Mouse (Mus musculus) forebrain, embryonic 14.5 days (tissue): ENCODE data around the gene Dennd2c. TPM values are rescaled to one million over a fixed set of nuclear protein-coding genes. Genes with fewer than 3 reads are reported as not detected.

Source experiments
- ATAC-seq: fragments of 200-750 bp; cut with Nextera tagmentation; 2 replicates; pipeline ENCODE4 v1.8.0; 2017; ENCODE audit warnings: mild to moderate bottlenecking, moderate library complexity
- DNase-seq: peaks from one replicate; pipeline ENCODE4 v3.0.0-alpha.2; 2015; ENCODE audit warnings: low spot score
- H3K27ac ChIP-seq: fragments of 300-500 bp; sonication (generic); 2 replicates; pipeline ENCODE4 v1.5.1; 2014; ENCODE audit warnings: low read depth, mild to moderate bottlenecking, control low read depth, low read length, moderate library complexity
- H3K27me3 ChIP-seq: fragments of 300-500 bp; sonication (generic); replicated peaks from 2 replicates; pipeline ENCODE4 v1.6.1; 2014; ENCODE audit warnings: low read length, control low read depth, mixed read lengths; ENCODE audit not compliant: control insufficient read depth, insufficient read depth
- H3K36me3 ChIP-seq: fragments of 300-500 bp; sonication (generic); 2 replicates; pipeline ENCODE4 v1.6.1; 2014; ENCODE audit warnings: low read length, control low read depth; ENCODE audit not compliant: control insufficient read depth, insufficient read depth
- H3K4me1 ChIP-seq: fragments of 300-500 bp; sonication (generic); 2 replicates; pipeline ENCODE4 v1.6.1; 2014; ENCODE audit warnings: antibody characterized with exemption, low read length, control low read depth; ENCODE audit not compliant: control insufficient read depth, insufficient read depth
- H3K4me2 ChIP-seq: fragments of 300-500 bp; sonication (generic); 2 replicates; pipeline ENCODE4 v1.6.1; 2014; ENCODE audit warnings: mild to moderate bottlenecking, control low read depth, low read length
- H3K4me3 ChIP-seq: fragments of 300-500 bp; sonication (generic); 2 replicates; pipeline ENCODE4 v1.5.1; 2014; ENCODE audit warnings: low read depth, low read length, control low read depth
- H3K9ac ChIP-seq: fragments of 300-500 bp; sonication (generic); 2 replicates; pipeline ENCODE4 v1.6.1; 2014; ENCODE audit warnings: mild to moderate bottlenecking, low read length, control low read depth, moderate library complexity
- H3K9me3 ChIP-seq: fragments of 300-500 bp; sonication (generic); replicated peaks from 2 replicates; pipeline ENCODE4 v1.6.1; 2016; ENCODE audit warnings: low read length, control low read depth, mixed read lengths; ENCODE audit not compliant: control insufficient read depth
- WGBS: fragments of 180-500 bp; shearing (Covaris S2); extraction: QIAGEN DNeasy Blood & Tissue Kit; methylation state at CpG from one replicate; pipeline ENCODE4 v1.1.7; 2014; 5-methylcytosine and 5-hydroxymethylcytosine counted together
- polyA plus RNA-seq: library from polyadenylated mRNA; unstranded; fragments of >200 nt; fragmentation: Nextera tagmentation; extraction: Ambion mirVana; gene quantifications from 2 replicates; pipeline ENCODE4 v1.2.1, GENCODE M21; 2014

The Dennd2c gene
- polyA plus RNA-seq, result 0.66 and 0.88 TPM in 2 replicates

- Histone ChIP-seq H3K4me3 (peak within 1 kb of the TSS; percentile 56), H3K4me2 (peak within 1 kb of the TSS; percentile 95), H3K27ac (no peak within 1 kb of the TSS), H3K9me3 (no peaks in the 10 kb centered on the region), H3K4me1 (peaks cover 3% of the 10 kb centered on the region; the same call in 1 of the 2 replicates), H3K9ac (peak within 1 kb of the TSS; percentile 61), H3K36me3 (no peaks in the 10 kb centered on the region), H3K27me3 (no peaks in the 10 kb centered on the region)
- DNase-seq, result peak; percentile 85
- ATAC-seq, result peak; percentile 96
- 1% methylated on average over 71 of the region's 72 CpGs for WGBS
Measured at GRCm38 (mm10) chr3:103102454-103103390, at the start of gene Dennd2c. TSS of gene Dennd2c (plus strand) at chr3:103102604.

GRCm38 (mm10) chr3:103056016-103056595 lies 46.3 kb upstream of the Dennd2c start:
- Histone ChIP-seq H3K4me3 (no peak overlapping the region), H3K36me3 (peaks cover 70% of the 10 kb centered on the region), H3K27ac (no peak overlapping the region), H3K9me3 (no peaks in the 10 kb centered on the region), H3K4me2 (no peak overlapping the region), H3K4me1 (peaks cover 7% of the 10 kb centered on the region; the same call in 1 of the 2 replicates), H3K9ac (no peak overlapping the region), H3K27me3 (no peaks in the 10 kb centered on the region)
- 92% methylated on average over 5 of the region's 5 CpGs for WGBS
- ATAC-seq (no peak), DNase-seq (no peak)

- ATAC-seq (peak; percentile 54), DNase-seq (no peak)
- Histone ChIP-seq H3K9ac (peak overlapping the region; percentile 89), H3K4me2 (peak overlapping the region; percentile 87), H3K9me3 (no peaks in the 10 kb centered on the region), H3K27me3 (no peaks in the 10 kb centered on the region), H3K4me1 (peaks cover 7% of the 10 kb centered on the region; the same call in 1 of the 2 replicates), H3K4me3 (peak overlapping the region; percentile 74), H3K36me3 (peaks cover 70% of the 10 kb centered on the region), H3K27ac (peak overlapping the region; percentile 62; the same call in 1 of the 2 replicates)
- WGBS, result 2% methylated on average over 10 of the region's 10 CpGs
Measured at GRCm38 (mm10) chr3:103057752-103058151, 44.7 kb upstream of the Dennd2c start.

GRCm38 (mm10) chr3:103058207-103059157 lies 43.9 kb upstream of the Dennd2c start, which contains the start of gene Nras:
TSS of gene Nras (plus strand) at chr3:103058285.
- Histone ChIP-seq H3K4me3 (peak within 1 kb of the TSS; percentile 74), H3K27ac (peak within 1 kb of the TSS; percentile 96), H3K36me3 (peaks cover 73% of the 10 kb centered on the region), H3K9me3 (no peaks in the 10 kb centered on the region), H3K9ac (peak within 1 kb of the TSS; percentile 89), H3K4me1 (peaks cover 7% of the 10 kb centered on the region; the same call in 1 of the 2 replicates), H3K4me2 (peak within 1 kb of the TSS; percentile 87), H3K27me3 (no peaks in the 10 kb centered on the region)
- WGBS, result 3% methylated on average over 46 of the region's 46 CpGs
- DNase-seq (peak; percentile 97), ATAC-seq (peak; percentile 99)

GRCm38 (mm10) chr3:103066927-103067326 lies 35.5 kb upstream of the Dennd2c start:
- H3K27ac ChIP-seq, result no peak overlapping the region
- DNase-seq (no peak), ATAC-seq (no peak)
- no peaks in the 10 kb centered on the region for H3K9me3 ChIP-seq
- 92% methylated on average over 8 of the region's 8 CpGs for WGBS
- H3K4me1 ChIP-seq, result no peaks in the 10 kb centered on the region
- H3K36me3 ChIP-seq, result peaks cover 65% of the 10 kb centered on the region
- no peak overlapping the region for H3K4me2 ChIP-seq
- no peak overlapping the region for H3K9ac ChIP-seq
- H3K27me3 ChIP-seq, result no peaks in the 10 kb centered on the region
- H3K4me3 ChIP-seq, result no peak overlapping the region

GRCm38 (mm10) chr3:103068971-103069370 lies 33.4 kb upstream of the Dennd2c start:
- H3K9me3 ChIP-seq, result no peaks in the 10 kb centered on the region
- 94% methylated on average over 6 of the region's 6 CpGs for WGBS
- H3K36me3 ChIP-seq, result peaks cover 44% of the 10 kb centered on the region
- no peak overlapping the region for H3K4me2 ChIP-seq
- H3K4me3 ChIP-seq, result no peak overlapping the region
- H3K27me3 ChIP-seq, result no peaks in the 10 kb centered on the region
- H3K27ac ChIP-seq, result no peak overlapping the region
- H3K4me1 ChIP-seq, result no peaks in the 10 kb centered on the region
- no peak for DNase-seq
- no peak for ATAC-seq
- H3K9ac ChIP-seq, result no peak overlapping the region

GRCm38 (mm10) chr3:103073771-103074170 lies 28.6 kb upstream of the Dennd2c start, which contains the start of gene Ampd1:
TSS of gene Ampd1 (plus strand) at chr3:103074014.
- H3K27me3 ChIP-seq, result no peaks in the 10 kb centered on the region
- WGBS, result 82% methylated on average over 5 of the region's 5 CpGs
- no peak within 1 kb of the TSS for H3K9ac ChIP-seq
- H3K4me3 ChIP-seq, result no peak within 1 kb of the TSS
- peaks cover 5% of the 10 kb centered on the region; the same call in 1 of the 2 replicates for H3K36me3 ChIP-seq
- no peak within 1 kb of the TSS for H3K4me2 ChIP-seq
- no peaks in the 10 kb centered on the region for H3K9me3 ChIP-seq
- no peaks in the 10 kb centered on the region for H3K4me1 ChIP-seq
- DNase-seq (no peak), ATAC-seq (no peak)
- no peak within 1 kb of the TSS for H3K27ac ChIP-seq

- DNase-seq (no peak), ATAC-seq (no peak)
Measured at GRCm38 (mm10) chr3:103075871-103076270, 26.5 kb upstream of the Dennd2c start.

More at GRCm38 (mm10) chr3:103075871-103076270, 26.5 kb upstream of the Dennd2c start:
- Histone ChIP-seq H3K4me3 (no peak overlapping the region), H3K4me2 (no peak overlapping the region), H3K27ac (no peak overlapping the region), H3K27me3 (no peaks in the 10 kb centered on the region), H3K4me1 (no peaks in the 10 kb centered on the region), H3K9me3 (no peaks in the 10 kb centered on the region), H3K9ac (no peak overlapping the region), H3K36me3 (no peaks in the 10 kb centered on the region)
- 92% methylated on average over 9 of the region's 9 CpGs for WGBS
